Mouse (Mus musculus) large intestine, adult 2 months (tissue): ENCODE results near the gene Phb2. TPM values are rescaled to one million over a fixed set of nuclear protein-coding genes. Genes with fewer than 3 reads are reported as not detected.

Experiments
- polyA plus RNA-seq: library from polyadenylated mRNA; depleted of rRNA; stranded (reverse); fragments of >200 nt; gene quantifications from 2 replicates; pipeline ENCODE4 v1.2.3, GENCODE M21; 2012; rRNA removed

Gene Phb2
- polyA plus RNA-seq, 1 experiment = 267 TPM

Other genes starting within 250 kb of the Phb2 start
- 0.90 and 1.6 TPM in 2 replicates for gene Clstn3, start 247.5 kb upstream of the Phb2 start, polyA plus RNA-seq
- gene C1rl, start 219.2 kb upstream of the Phb2 start, polyA plus RNA-seq = 1.2 and 1.7 TPM in 2 replicates
- gene C1ra, start 199.9 kb upstream of the Phb2 start, polyA plus RNA-seq = 19.0 and 24.3 TPM in 2 replicates
- gene C1s1, start 170.0 kb upstream of the Phb2 start, polyA plus RNA-seq = 31.4 and 47.1 TPM in 2 replicates
- 0.04 TPM in 1 of 2 replicates, not detected in the other for gene C1rb, start 142.0 kb upstream of the Phb2 start, polyA plus RNA-seq
- 0.02 and 0.18 TPM in 2 replicates for gene C1s2, start 76.3 kb upstream of the Phb2 start, polyA plus RNA-seq
- gene Lpcat3, start 49.3 kb upstream of the Phb2 start, polyA plus RNA-seq = 211 and 383 TPM in 2 replicates
- gene Emg1, start 158 bp upstream of the Phb2 start, polyA plus RNA-seq = 90.6 and 107 TPM in 2 replicates
- gene Ptpn6, start 26.4 kb downstream of the Phb2 start, polyA plus RNA-seq = 35.0 and 38.7 TPM in 2 replicates
- 156 TPM in 2 replicates for gene Grcc10, start 29.0 kb downstream of the Phb2 start, polyA plus RNA-seq
- gene Gm45234, start 43.7 kb downstream of the Phb2 start, polyA plus RNA-seq = not detected in 2 replicates
- 31.9 and 33.6 TPM in 2 replicates for gene Atn1, start 44.2 kb downstream of the Phb2 start, polyA plus RNA-seq
- gene Eno2, start 57.3 kb downstream of the Phb2 start, polyA plus RNA-seq = 3.2 and 4.2 TPM in 2 replicates
- 0.47 and 1.1 TPM in 2 replicates for gene Lrrc23, start 67.4 kb downstream of the Phb2 start, polyA plus RNA-seq
- 23.9 and 28.5 TPM in 2 replicates for gene Spsb2, start 96.3 kb downstream of the Phb2 start, polyA plus RNA-seq
- 671 and 859 TPM in 2 replicates for gene Tpi1, start 102.0 kb downstream of the Phb2 start, polyA plus RNA-seq
- gene Usp5, start 117.1 kb downstream of the Phb2 start, polyA plus RNA-seq = 58.3 and 64.0 TPM in 2 replicates
- 120 and 146 TPM in 2 replicates for gene Cdca3, start 117.2 kb downstream of the Phb2 start, polyA plus RNA-seq
- gene Gnb3, start 127.9 kb downstream of the Phb2 start, polyA plus RNA-seq = 0.11 and 0.12 TPM in 2 replicates
- gene P3h3, start 145.4 kb downstream of the Phb2 start, polyA plus RNA-seq = 8.3 and 10.5 TPM in 2 replicates
- 1.1 and 1.7 TPM in 2 replicates for gene Gpr162, start 151.6 kb downstream of the Phb2 start, polyA plus RNA-seq
- 6.7 and 7.9 TPM in 2 replicates for gene Cd4, start 175.9 kb downstream of the Phb2 start, polyA plus RNA-seq
- 3.8 and 4.7 TPM in 2 replicates for gene Lag3, start 199.4 kb downstream of the Phb2 start, polyA plus RNA-seq
- 658 and 1,077 TPM in 2 replicates for gene Ptms, start 207.8 kb downstream of the Phb2 start, polyA plus RNA-seq
- 350 and 390 TPM in 2 replicates for gene Mlf2, start 219.1 kb downstream of the Phb2 start, polyA plus RNA-seq